Mouse (Mus musculus) adrenal gland, postnatal 36 days (tissue): Measurements from ENCODE around the gene Stk38. TPM values are rescaled to one million over a fixed set of nuclear protein-coding genes. Genes with fewer than 3 reads are reported as not detected.
"Not testable (repeated sequence)": the region's sequence is repeated elsewhere in the genome, so short reads cannot be mapped to it uniquely, and the experiment has no call there.

Experiments used
- DNase-seq, 2 experiments: peaks; one replicate each; pipeline ENCODE4 v3.0.0; 2021; ENCODE audit warnings: mixed read lengths in 1 of 2
- total RNA-seq, 2 experiments: library from RNA; stranded (reverse); gene quantifications; 2 replicates each; pipeline ENCODE4 v1.2.3; 2021

Gene Stk38
- total RNA-seq, 2 experiments from 2014 or later, result 53.4 to 55.9 TPM

- DNase-seq, result no peak
Observed at GRCm38 (mm10) chr17:29009181-29009580, 1.4 kb upstream of the Stk38 start.

DNA sequence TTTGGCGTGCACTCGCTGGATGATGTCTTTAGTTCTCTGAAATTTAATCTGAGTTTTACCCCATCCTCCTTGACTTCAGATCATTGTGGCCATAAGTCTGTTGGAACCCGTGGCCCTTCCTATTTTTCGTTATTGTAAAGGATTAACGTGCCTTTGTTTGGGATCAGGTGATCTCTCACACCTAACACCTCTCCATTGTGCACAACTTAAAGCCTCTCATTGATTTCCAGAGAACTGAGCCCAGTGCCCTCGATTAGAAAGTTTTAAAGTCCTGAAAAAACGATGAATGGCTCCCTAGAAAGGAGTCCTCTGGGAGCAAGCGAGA, 493 bp upstream of the Stk38 start:
- DNase-seq, result no peak

DNA sequence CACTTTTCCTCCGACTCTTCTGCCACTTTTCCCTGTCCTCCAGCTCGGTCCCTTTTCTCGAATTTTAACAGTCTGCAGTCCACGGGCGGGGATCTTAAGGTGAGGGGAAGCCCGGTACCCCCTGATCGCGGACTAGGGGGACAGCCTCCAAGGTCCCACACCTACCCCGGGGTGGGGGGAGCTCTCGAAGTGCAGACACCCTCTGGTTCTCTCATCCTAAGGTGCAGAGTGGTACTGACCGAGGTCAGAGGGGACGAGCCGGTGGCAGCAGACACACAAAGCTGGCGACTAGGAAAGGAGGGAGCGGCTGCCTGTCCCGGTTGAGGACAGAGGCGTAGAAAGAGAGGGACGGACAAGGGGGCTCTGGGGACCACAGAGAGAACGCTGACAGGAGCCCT, 553 bp downstream of the Stk38 start:
- no peak for DNase-seq

- DNase-seq, result no peak
Observed at GRCm38 (mm10) chr17:29006812-29007211, 983 bp downstream of the Stk38 start.

GRCm38 (mm10) chr17:29005002-29005401, 2.8 kb downstream of the Stk38 start:
- DNase-seq, result no peak

DNA sequence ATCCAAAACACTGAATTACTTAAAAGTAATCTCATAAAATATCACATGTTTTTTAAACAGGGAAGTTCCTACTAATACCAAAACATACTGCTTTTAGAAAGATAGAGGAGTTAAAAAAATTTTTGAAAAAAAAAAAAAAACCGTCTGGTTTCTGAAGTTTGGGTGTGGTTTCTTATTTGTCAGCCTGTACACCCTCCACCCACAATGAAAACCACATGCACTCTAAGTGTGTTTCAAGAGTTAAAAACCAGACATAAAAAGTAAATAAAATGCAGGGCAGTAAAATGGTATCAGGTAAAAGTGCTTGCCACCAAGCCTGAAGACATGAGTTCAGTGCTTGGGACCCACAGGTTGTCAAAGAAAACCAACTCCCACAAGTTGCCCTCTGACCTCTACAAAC, 4.1 kb downstream of the Stk38 start:
- DNase-seq, result no peak

- DNase-seq, result no peak
Observed at GRCm38 (mm10) chr17:29000465-29000864, 7.3 kb downstream of the Stk38 start.

DNA sequence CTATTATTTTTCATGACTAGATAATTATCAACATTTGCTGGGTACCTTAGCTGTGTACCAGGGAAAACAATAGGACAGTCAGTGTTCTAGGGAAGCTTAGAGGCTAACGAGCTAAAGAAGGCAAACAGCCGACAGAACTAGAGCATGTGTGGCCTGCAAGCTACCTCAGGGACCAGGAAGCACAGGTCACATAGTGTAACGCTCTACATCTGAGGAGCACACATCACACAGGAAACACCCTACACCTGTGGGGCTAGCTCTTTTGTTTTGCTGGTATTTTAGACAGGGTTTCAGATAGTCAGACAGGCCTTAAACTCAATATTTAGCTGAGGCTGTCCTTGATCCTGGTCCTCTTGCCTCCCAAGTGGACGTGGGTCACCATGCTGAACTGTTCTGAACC, 13.2 kb downstream of the Stk38 start:
- DNase-seq, result no peak

DNA sequence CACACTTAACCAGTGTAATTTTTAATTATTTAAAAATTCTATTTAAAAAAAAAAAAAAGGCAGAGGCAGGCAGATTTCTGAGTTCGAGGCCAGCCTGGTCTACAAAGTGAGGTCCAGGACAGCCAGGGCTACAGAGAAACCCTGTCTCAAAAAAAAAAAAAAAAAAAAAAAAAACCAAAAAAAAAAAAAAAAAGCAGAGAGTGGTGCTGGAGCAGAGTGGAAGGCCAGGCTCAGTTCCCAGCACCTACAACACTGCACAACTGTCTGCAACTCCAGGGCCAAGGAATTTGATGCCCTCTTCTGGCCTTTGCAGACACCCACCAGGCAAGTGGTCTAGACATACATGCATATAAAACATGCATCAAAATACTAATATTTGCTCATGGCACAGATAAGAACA, 14.8 kb downstream of the Stk38 start:
- DNase-seq, result not testable (repeated sequence)

DNA sequence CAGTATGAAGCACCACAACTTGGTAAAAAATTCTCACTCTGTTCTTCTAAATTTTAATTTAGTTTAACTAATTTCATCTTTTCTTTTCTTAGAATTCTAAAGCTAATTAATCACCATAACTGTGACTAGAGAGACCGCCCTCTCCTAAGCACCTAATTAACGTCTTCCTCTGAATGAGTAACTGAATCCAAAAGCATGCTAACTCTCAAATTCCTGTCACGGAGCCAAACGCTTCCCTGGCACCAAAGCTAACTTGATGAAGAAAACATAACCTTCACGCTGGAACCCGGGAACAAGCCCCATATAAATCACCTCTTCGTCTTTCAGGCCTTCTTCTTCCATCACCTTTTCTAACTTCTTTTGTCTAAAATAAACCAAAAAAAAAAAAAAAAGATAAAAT, 15.7 kb downstream of the Stk38 start:
- peak; percentile 11 to 14 for DNase-seq

DNA sequence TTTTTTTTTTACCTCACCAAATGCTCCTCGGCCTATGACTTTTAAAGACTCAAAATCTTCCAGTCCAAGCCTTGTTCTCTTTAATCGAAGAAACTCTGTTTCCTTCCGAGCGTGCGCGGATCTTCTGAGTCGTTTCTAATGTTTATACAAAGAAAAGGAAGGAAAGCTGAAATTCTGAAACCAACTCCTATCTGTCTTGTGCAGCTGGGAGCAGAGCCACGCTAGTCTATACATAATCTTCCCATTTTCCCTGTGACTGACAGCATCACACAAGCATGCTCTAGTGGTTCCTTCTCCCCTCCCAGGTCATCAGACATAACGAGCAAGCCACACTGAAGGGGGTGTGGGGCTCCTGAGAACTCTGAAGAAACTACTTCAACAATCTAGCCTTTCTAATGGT, 16.5 kb downstream of the Stk38 start:
- no peak for DNase-seq

- no peak for DNase-seq
Observed at GRCm38 (mm10) chr17:28990060-28990459, 17.7 kb downstream of the Stk38 start.

- peak in 1 of 2 experiments; percentile 17 for DNase-seq
Observed at GRCm38 (mm10) chr17:28988996-28989395, 18.8 kb downstream of the Stk38 start.

DNA sequence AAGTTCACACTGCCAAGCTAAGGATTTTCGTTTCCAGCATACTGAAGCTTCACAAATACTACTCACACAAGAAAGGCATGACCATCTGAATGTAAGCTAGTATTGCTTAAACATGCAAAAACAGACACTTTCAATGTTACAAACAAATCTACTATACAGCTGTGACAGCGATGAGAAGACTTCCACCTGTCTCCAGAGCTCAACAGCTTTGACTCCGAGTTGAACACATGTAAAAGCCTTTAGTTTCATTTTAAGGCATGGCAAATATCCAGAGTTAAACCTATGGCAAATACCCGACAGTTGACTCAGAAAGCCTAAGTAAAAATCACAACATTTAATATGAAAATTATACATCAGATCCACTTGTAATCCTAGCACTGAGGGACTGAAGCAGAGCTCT, 19.5 kb downstream of the Stk38 start:
- no peak for DNase-seq

GRCm38 (mm10) chr17:28987713-28988112, 20.1 kb downstream of the Stk38 start:
- DNase-seq, result peak; percentile 41 to 55

DNA sequence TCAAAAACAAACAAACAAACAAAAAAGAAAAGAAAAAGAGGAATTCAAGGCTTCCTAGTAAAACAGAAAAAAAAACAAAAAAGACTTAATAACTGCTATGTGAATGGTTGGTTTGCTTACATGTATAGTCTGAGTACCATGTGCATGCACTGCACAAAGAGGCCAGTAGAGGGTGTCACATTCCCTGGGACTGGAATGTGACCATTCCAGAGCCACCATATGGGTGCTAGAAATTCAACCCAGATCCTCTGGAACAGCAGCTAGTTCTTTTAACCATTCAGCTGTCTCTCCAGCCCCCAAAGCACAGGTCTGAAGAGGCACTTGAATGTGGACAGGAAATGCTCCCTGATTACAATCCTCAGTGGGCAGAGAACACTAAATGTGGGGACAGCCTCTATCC, 21.0 kb downstream of the Stk38 start:
- peak; percentile 30 to 42 for DNase-seq

- DNase-seq, result no peak
Observed at GRCm38 (mm10) chr17:28984724-28985420, 22.9 kb downstream of the Stk38 start.

- DNase-seq, result no peak
Observed at GRCm38 (mm10) chr17:28982591-28982990, 25.2 kb downstream of the Stk38 start.

DNA sequence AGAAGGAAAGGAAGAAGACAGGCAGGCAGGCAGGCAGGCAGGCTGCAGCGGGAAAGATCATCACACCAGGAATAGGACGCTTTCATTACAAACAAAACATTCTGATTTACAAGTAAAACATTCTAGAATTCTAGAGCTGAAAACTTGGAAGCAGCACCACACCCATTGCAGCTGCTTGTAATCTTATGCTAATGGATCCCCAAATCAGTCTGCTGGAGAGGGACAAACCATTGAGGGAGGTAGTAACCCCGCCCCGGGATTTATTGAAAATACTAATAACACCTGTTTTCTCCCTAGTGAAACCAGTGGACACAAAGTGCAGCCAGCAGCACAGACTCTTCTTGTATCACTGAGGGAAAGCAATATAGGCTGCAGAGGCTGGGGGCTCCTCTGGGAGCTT, 26.7 kb downstream of the Stk38 start:
- no peak for DNase-seq

- DNase-seq, result no peak
Observed at GRCm38 (mm10) chr17:28979091-28979490, 28.7 kb downstream of the Stk38 start.

DNA sequence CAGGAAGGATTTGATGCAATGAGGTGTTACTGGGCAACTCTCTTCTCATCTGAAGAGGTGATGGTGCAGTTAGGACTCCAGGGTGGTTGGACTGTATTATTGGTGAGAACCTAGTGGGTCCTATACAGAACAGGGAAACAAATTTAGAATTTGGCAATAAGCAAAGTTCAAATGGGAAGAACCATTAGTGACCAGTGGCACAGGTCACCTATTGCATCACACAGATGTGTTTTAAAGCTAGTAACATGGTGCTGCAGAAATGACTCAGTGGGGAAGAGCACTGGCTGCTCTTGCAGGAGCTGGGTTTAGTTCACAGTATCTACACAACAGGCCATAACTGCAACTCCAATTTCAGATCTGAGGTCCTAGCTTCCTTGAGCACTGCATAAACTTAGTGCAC, 37.7 kb downstream of the Stk38 start:
- DNase-seq, result no peak

GRCm38 (mm10) chr17:28967021-28967610, 40.7 kb downstream of the Stk38 start:
- no peak for DNase-seq

GRCm38 (mm10) chr17:28961596-28961995, 46.2 kb downstream of the Stk38 start:
- DNase-seq, result no peak

- no peak for DNase-seq
Observed at GRCm38 (mm10) chr17:28960597-28960996, 47.2 kb downstream of the Stk38 start.
